Mouse (Mus musculus) frontal cortex, adult (tissue): ENCODE results near the gene Psmd3.
"Not testable (repeated sequence)": the region's sequence is repeated elsewhere in the genome, so short reads cannot be mapped to it uniquely, and the experiment has no call there.

Experiments
- ATAC-seq: cut with Nextera tagmentation; 2 replicates; pipeline ENCODE4 v1.9.2; 2017; ENCODE audit warnings: mild to moderate bottlenecking, moderate library complexity, mixed read lengths; ENCODE audit not compliant: low TSS enrichment

The Psmd3 gene

DNA sequence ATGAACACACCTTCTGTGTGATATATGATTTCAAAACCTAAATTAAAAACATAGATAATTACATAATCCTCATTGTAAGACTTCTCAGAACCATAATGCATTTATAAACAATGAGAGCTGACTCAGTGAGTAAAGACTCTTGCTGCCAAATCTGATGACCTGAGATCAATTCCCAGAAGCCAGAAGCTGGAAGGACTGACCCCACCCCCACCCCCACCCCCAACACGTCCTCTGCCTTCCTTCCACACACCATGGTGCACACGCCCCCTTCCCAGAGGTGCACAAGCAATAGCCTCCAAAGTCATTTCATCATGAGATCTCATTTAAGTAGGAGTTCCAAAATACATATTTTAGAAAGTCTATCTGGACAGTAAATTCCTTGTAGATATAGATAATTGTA, 38.4 kb downstream of the Psmd3 start:
- no peak for ATAC-seq

GRCm38 (mm10) chr11:98721458-98722226, 39.3 kb downstream of the Psmd3 start:
- ATAC-seq, result no peak

- ATAC-seq, result no peak
These were observed 40.7 kb downstream of the Psmd3 start for GRCm38 (mm10) chr11:98723098-98723497.

GRCm38 (mm10) chr11:98725926-98726506, 43.7 kb downstream of the Psmd3 start:
- no peak for ATAC-seq

GRCm38 (mm10) chr11:98729119-98729588, 46.8 kb downstream of the Psmd3 start, which contains the start of gene Med24:
Gene Med24, minus strand, starts transcription at chr11:98729435.
- ATAC-seq, result peak; percentile 97

DNA sequence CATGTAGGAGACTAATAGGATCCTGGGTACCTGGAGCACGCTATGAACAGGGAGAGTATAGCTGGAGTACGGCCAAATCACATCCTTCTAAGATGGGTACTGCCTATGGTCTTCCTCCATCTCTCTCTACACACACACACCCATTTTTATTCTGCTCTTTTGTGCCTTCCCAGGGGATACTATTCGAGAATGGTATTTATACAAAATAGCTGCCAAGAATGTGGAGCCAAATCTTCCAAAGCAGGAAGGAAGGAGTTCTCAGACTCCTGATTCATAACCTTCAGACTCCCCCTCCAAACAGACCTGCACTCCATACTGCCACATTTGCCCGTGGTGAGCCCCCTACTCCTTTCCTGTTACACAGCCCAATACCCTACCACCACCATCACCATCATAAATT, 48.4 kb downstream of the Psmd3 start:
- peak; percentile 13; the same call in 1 of the 2 replicates for ATAC-seq

- ATAC-seq, result peak; percentile 63
These were observed 48.8 kb downstream of the Psmd3 start for GRCm38 (mm10) chr11:98731134-98731533.

- ATAC-seq, result no peak
These were observed 51.7 kb downstream of the Psmd3 start for GRCm38 (mm10) chr11:98734020-98734419.

DNA sequence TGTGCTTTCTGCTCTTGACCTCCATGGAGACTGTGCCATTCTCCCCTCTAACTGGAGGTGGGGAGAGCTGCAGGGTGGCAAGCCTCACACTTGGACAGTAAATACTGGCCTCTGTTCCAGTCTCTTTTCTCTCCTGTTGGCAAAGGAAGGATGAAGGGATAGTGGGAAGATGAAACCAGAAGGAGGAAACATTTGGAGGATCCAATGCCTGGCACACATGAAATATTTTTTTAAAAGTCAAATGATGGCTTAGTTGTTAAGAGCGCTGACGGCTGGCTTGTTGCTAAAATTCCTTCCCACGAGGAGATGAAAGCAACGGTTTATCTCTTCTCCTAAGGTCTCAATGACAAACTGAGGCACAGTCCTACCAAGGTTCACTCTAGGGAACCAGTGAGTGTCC, 52.8 kb downstream of the Psmd3 start:
- ATAC-seq, result peak; percentile 21; the same call in 1 of the 2 replicates

DNA sequence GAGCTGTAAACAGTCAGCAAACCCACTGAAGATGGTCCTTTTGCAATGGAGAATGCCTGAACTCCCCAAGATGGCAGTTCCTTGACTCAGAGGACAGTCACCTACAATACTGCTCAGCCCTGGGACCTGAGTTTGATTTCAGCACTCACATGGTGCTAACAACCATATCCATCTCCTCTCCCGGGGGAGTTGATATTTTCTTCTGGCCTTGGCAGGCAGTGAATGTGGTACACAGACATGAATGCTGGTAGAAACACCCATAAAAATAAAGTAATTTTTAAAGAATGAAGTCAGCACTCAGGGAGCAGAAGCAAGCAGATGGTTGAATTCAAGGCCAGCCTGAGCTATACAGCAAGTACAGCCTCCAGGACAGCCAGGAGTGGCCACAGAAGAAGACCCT, 53.8 kb downstream of the Psmd3 start:
- ATAC-seq, result no peak

- ATAC-seq, result not testable (repeated sequence)
These were observed 54.9 kb downstream of the Psmd3 start for GRCm38 (mm10) chr11:98737220-98737619.

DNA sequence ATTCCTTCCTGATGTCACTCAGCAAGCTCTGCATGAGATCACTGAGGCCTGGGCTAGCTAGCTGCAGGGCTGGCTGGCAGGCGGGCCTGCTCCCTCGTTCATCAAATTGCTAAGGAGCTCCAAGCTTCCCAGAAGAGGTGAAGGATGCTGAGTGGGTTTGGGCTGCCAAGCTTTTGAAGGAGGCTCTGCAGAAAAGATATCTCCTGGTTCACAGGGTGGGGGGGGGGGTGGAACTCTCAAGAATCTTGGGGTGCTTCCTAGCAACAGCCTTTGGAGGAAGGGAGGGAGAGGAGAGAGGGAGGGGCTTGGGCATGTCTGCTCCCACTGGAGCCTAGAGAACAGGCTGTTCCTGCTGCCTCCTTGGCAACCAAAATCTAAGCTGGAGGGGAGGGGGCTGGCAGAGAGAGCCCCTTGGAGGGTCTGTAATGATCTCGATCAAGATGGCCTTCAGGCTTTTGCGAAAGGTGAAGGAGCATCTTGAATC, 56.1 kb downstream of the Psmd3 start:
- ATAC-seq, result peak; percentile 28

GRCm38 (mm10) chr11:98738925-98739324, 56.6 kb downstream of the Psmd3 start:
- ATAC-seq, result no peak

DNA sequence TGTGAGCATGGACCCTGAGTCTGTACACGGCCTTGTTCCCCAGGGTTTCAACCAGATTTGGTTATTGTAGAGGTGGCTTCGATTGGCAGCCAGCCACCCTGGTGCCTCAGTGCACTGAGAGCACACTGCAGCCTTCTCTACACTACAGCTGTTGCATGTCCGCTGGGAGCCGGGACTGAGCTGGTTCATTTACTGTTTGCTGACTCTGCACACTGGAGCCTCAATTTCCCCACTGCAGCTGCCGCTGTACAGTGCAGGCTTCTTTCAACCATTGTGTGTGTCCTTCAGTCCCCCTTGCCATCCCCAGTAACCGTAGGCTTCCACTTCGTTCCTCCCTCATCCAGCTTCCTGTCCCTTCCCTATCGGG, 57.7 kb downstream of the Psmd3 start:
- ATAC-seq, result no peak

GRCm38 (mm10) chr11:98740393-98741050, 58.2 kb downstream of the Psmd3 start, which contains the start of gene Thra:
Gene Thra, plus strand, starts transcription at chr11:98740638.
- peak; percentile 44; the same call in 1 of the 2 replicates for ATAC-seq

GRCm38 (mm10) chr11:98741051-98741620, 58.8 kb downstream of the Psmd3 start:
- no peak for ATAC-seq

- peak; percentile 24; the same call in 1 of the 2 replicates for ATAC-seq
These were observed 59.5 kb downstream of the Psmd3 start for GRCm38 (mm10) chr11:98741622-98742396.

GRCm38 (mm10) chr11:98742397-98743291, 60.3 kb downstream of the Psmd3 start:
- 0 out of 2 replicates have a peak, but pooled peaks have one; percentile 8 for ATAC-seq

- no peak for ATAC-seq
These were observed 61.4 kb downstream of the Psmd3 start for GRCm38 (mm10) chr11:98743655-98744345.
